Comparison of ENCODE assay signal across 8 mouse cellular contexts in genomic region chr8:20424903-20425222, GRCm38 (mm10).
DNase-seq lines count a peak whose midpoint lies in the region; ATAC-seq and TF ChIP-seq lines count a peak whose summit lies in the region.
"Not testable (repeated sequence)": the region's sequence is repeated elsewhere in the genome, so short reads cannot be mapped to it uniquely, and the experiment has no call there.

No protein-coding gene starts in this region.

- not testable (repeated sequence) for H3K27ac ChIP-seq in bone marrow macrophage, adult 2 months (ENCODE audit: insufficient read depth, low read depth, low read length); embryonic facial prominence, embryonic 14.5 days (replicated peaks; ENCODE audit: low read depth, low read length); heart, embryonic 12.5 days (ENCODE audit: poor library complexity, severe bottlenecking); intestine, embryonic 15.5 days; liver, adult 2 months (replicated peaks; ENCODE audit: insufficient read depth, low read depth, low read length); midbrain, embryonic 12.5 days (replicated peaks)

- H3K4me1 ChIP-seq in bone marrow macrophage, adult 2 months (ENCODE audit: control insufficient read depth, insufficient read depth, low read length); embryonic facial prominence, embryonic 14.5 days (ENCODE audit: control insufficient read depth, insufficient read depth, low read length); heart, embryonic 12.5 days (replicated peaks); intestine, embryonic 15.5 days (replicated peaks); liver, adult 2 months (ENCODE audit: control insufficient read depth, insufficient read depth, low read length); midbrain, embryonic 12.5 days: not testable (repeated sequence)

- H3K4me2 ChIP-seq in embryonic facial prominence, embryonic 14.5 days (ENCODE audit: low read depth, low read length); heart, embryonic 12.5 days; midbrain, embryonic 12.5 days (replicated peaks): not testable (repeated sequence)
- 0 out of 2 replicates have a peak overlapping the region, but pooled peaks have one; percentile 13 for H3K4me2 ChIP-seq in intestine, embryonic 15.5 days (replicated peaks)

- TF ChIP-seq CTCF in bone marrow macrophage, adult 2 months (IDR thresholded peaks at IDR 0.05; ENCODE audit: low read depth, low read length); liver, adult 2 months (IDR thresholded peaks at IDR 0.05; ENCODE audit: low read depth, low read length): not testable (repeated sequence)

- H3K9ac ChIP-seq in embryonic facial prominence, embryonic 14.5 days (ENCODE audit: low read depth, low read length); heart, embryonic 12.5 days; intestine, embryonic 15.5 days; liver, adult 2 months (ENCODE audit: low read depth, low read length); midbrain, embryonic 12.5 days (replicated peaks): not testable (repeated sequence)

- DNase-seq in 416B (ENCODE audit: low read depth) = peak; percentile 21
- DNase-seq in embryonic facial prominence, embryonic 14.5 days (ENCODE audit: low spot score) = peak; percentile 1
- peak; percentile 21 for DNase-seq in liver, adult 2 months (ENCODE audit: extremely low read depth, low read depth, low spot score)
- peak; percentile 58 for DNase-seq in retina, postnatal 1 day

- not testable (repeated sequence) for H3K79me2 ChIP-seq in liver, adult 2 months (ENCODE audit: control insufficient read depth, insufficient read depth, low read length)

- TF ChIP-seq POLR2A in bone marrow macrophage, adult 2 months (IDR thresholded peaks at IDR 0.05; ENCODE audit: borderline replicate concordance, low read depth, low read length); liver, adult 2 months (IDR thresholded peaks at IDR 0.05; ENCODE audit: extremely low read depth, insufficient read depth, low read length): not testable (repeated sequence)

- WGBS in embryonic facial prominence, embryonic 14.5 days = 26% methylated on average over 3 of the region's 3 CpGs
- WGBS in heart, embryonic 12.5 days = 31% methylated on average over 3 of the region's 3 CpGs
- 28% methylated on average over 3 of the region's 3 CpGs for WGBS in intestine, embryonic 15.5 days
- WGBS in liver, adult 2 months = 22% methylated on average over 3 of the region's 3 CpGs
- 41% methylated on average over 3 of the region's 3 CpGs for WGBS in midbrain, embryonic 12.5 days

- peak overlapping the region; percentile 29; the same call in 1 of the 2 replicates for H3K4me3 ChIP-seq in bone marrow macrophage, adult 2 months (ENCODE audit: insufficient read depth, low read length)
- H3K4me3 ChIP-seq in embryonic facial prominence, embryonic 14.5 days (ENCODE audit: low read depth, low read length) = peak overlapping the region; percentile 46
- peak overlapping the region; percentile 61 for H3K4me3 ChIP-seq in heart, embryonic 12.5 days
- peak overlapping the region; percentile 50 for H3K4me3 ChIP-seq in intestine, embryonic 15.5 days (replicated peaks)
- H3K4me3 ChIP-seq in liver, adult 2 months (ENCODE audit: insufficient read depth, low read depth, low read length) = peak overlapping the region; percentile 80
- H3K4me3 ChIP-seq in midbrain, embryonic 12.5 days = peak overlapping the region; percentile 49

- not testable (repeated sequence) for H3K36me3 ChIP-seq in embryonic facial prominence, embryonic 14.5 days (ENCODE audit: control insufficient read depth, insufficient read depth, low read length); heart, embryonic 12.5 days; intestine, embryonic 15.5 days; liver, adult 2 months (ENCODE audit: control insufficient read depth, insufficient read depth, low read length); midbrain, embryonic 12.5 days

- ATAC-seq in embryonic facial prominence, embryonic 14.5 days (ENCODE audit: low read depth); heart, embryonic 12.5 days (ENCODE audit: insufficient number of reproducible peaks, low FRiP score); intestine, embryonic 15.5 days; midbrain, embryonic 12.5 days (ENCODE audit: low FRiP score, low read depth): not testable (repeated sequence)

- not testable (repeated sequence) for H3K27me3 ChIP-seq in embryonic facial prominence, embryonic 14.5 days (replicated peaks; ENCODE audit: control insufficient read depth, insufficient read depth, low read length); heart, embryonic 12.5 days (replicated peaks); intestine, embryonic 15.5 days (replicated peaks); liver, adult 2 months (ENCODE audit: control insufficient read depth, insufficient read depth, low read length); midbrain, embryonic 12.5 days

- H3K9me3 ChIP-seq in embryonic facial prominence, embryonic 14.5 days (ENCODE audit: control insufficient read depth, low read length); heart, embryonic 12.5 days (replicated peaks); intestine, embryonic 15.5 days; midbrain, embryonic 12.5 days: not testable (repeated sequence)

Comparison
In these comparisons a context has a peak if more than half of its experiments do, and no peak if none do; other contexts are left out.
1. DNase-seq: peak in every context shown above with its lines; median percentile 58 in retina, postnatal 1 day; 21 in 416B; 21 in liver, adult 2 months; 1 in embryonic facial prominence, embryonic 14.5 days.
2. H3K4me3 ChIP-seq: peak in every context shown above with its lines; median percentile 80 in liver, adult 2 months; 61 in heart, embryonic 12.5 days; 50 in intestine, embryonic 15.5 days; 49 in midbrain, embryonic 12.5 days; 46 in embryonic facial prominence, embryonic 14.5 days; 29 in bone marrow macrophage, adult 2 months.